Mouse (Mus musculus): ENCODE data around the gene Btaf1. TPM values are rescaled to one million over a fixed set of nuclear protein-coding genes. Genes with fewer than 3 reads are reported as not detected.
A peak's percentile ranks its signal among the peaks of the same experiment; 100 is the strongest.

Gene Btaf1
- total RNA-seq, 2 experiments from 2014 or later, result 20.0 to 20.5 TPM

GRCm38 (mm10) chr19:37020531-37020930 is 94.7 kb downstream of the Btaf1 start:
- DNase-seq (ENCODE audit: low spot score in 2 of 2), result no peak

GRCm38 (mm10) chr19:37020951-37021350 is 95.1 kb downstream of the Btaf1 start:
- DNase-seq (ENCODE audit: low spot score in 2 of 2), result no peak

GRCm38 (mm10) chr19:37022146-37022545 is 96.3 kb downstream of the Btaf1 start:
- no peak for DNase-seq (ENCODE audit: low spot score in 2 of 2)

GRCm38 (mm10) chr19:37025839-37026319 is 100.0 kb downstream of the Btaf1 start:
- no peak for DNase-seq (ENCODE audit: low spot score in 2 of 2)

- DNase-seq (ENCODE audit: low spot score in 2 of 2), result no peak
These were observed 100.5 kb downstream of the Btaf1 start for GRCm38 (mm10) chr19:37026408-37026807.

- no peak for DNase-seq (ENCODE audit: low spot score in 2 of 2)
These were observed 103.9 kb downstream of the Btaf1 start for GRCm38 (mm10) chr19:37029771-37030170.

- DNase-seq (ENCODE audit: low spot score in 2 of 2), result no peak
These were observed 105.6 kb downstream of the Btaf1 start for GRCm38 (mm10) chr19:37031446-37031845.

- DNase-seq (ENCODE audit: low spot score in 2 of 2), result no peak
These were observed 106.5 kb downstream of the Btaf1 start for GRCm38 (mm10) chr19:37032364-37032763.

- DNase-seq (ENCODE audit: low spot score in 2 of 2), result no peak
These were observed 115.0 kb downstream of the Btaf1 start for GRCm38 (mm10) chr19:37040906-37041305.

GRCm38 (mm10) chr19:37044431-37044830 is 118.6 kb downstream of the Btaf1 start:
- no peak for DNase-seq (ENCODE audit: low spot score in 2 of 2)

GRCm38 (mm10) chr19:37048507-37048906 is 122.6 kb downstream of the Btaf1 start:
- no peak for DNase-seq (ENCODE audit: low spot score in 2 of 2)

- DNase-seq (ENCODE audit: low spot score in 2 of 2), result peak; percentile 53 to 57
These were observed 124.9 kb downstream of the Btaf1 start for GRCm38 (mm10) chr19:37050643-37051345.

GRCm38 (mm10) chr19:37055976-37056556 is 130.2 kb downstream of the Btaf1 start:
- no peak for DNase-seq (ENCODE audit: low spot score in 2 of 2)

- DNase-seq (ENCODE audit: low spot score in 2 of 2), result no peak
These were observed 131.5 kb downstream of the Btaf1 start for GRCm38 (mm10) chr19:37057161-37057905.

GRCm38 (mm10) chr19:37059623-37060022 is 133.7 kb downstream of the Btaf1 start:
- DNase-seq (ENCODE audit: low spot score in 2 of 2), result no peak

- DNase-seq (ENCODE audit: low spot score in 2 of 2), result no peak
These were observed 134.2 kb downstream of the Btaf1 start for GRCm38 (mm10) chr19:37060078-37060477.

Other genes with a start within 250 kb of the Btaf1 start
- 10 to 100 TPM; 37.8 to 43.0 TPM for gene Ppp1r3c, start 189.4 kb upstream of the Btaf1 start, total RNA-seq (2021)
- 100 to 1,000 TPM; 137 to 143 TPM for gene Tnks2, start 91.8 kb upstream of the Btaf1 start, total RNA-seq (2021)
- gene Fgfbp3, start 6.5 kb upstream of the Btaf1 start, total RNA-seq (2021), result 10 to 100 TPM; 11.3 to 13.5 TPM